Mouse (Mus musculus) frontal cortex, postnatal 25 days (tissue): ENCODE results near the gene Hoxa5.

Experiments used
- DNase-seq, 2 experiments: peaks; one replicate each; pipeline ENCODE4 v3.0.0; 2022; ENCODE audit warnings: low spot score in 2 of 2

Hoxa5 gene

GRCm38 (mm10) chr6:52240389-52241000 is 36.1 kb upstream of the Hoxa5 start, which contains the start of gene Hoxa10:
Hoxa10 (minus strand) TSS chr6:52240854.
- DNase-seq, result no peak

- no peak for DNase-seq
Measured at GRCm38 (mm10) chr6:52239625-52240388, 35.4 kb upstream of the Hoxa5 start.

GRCm38 (mm10) chr6:52238976-52239375 is 34.6 kb upstream of the Hoxa5 start:
- DNase-seq, result no peak

GRCm38 (mm10) chr6:52238155-52238545 is 33.8 kb upstream of the Hoxa5 start:
- DNase-seq, result no peak

GRCm38 (mm10) chr6:52237346-52238154 is 33.2 kb upstream of the Hoxa5 start:
- no peak for DNase-seq

- no peak for DNase-seq
Measured at GRCm38 (mm10) chr6:52236806-52237205, 32.4 kb upstream of the Hoxa5 start.

GRCm38 (mm10) chr6:52235866-52236265 is 31.5 kb upstream of the Hoxa5 start:
- DNase-seq, result no peak

GRCm38 (mm10) chr6:52235267-52235666 is 30.9 kb upstream of the Hoxa5 start:
- no peak for DNase-seq

GRCm38 (mm10) chr6:52234428-52235140 is 30.2 kb upstream of the Hoxa5 start:
- no peak for DNase-seq

- no peak for DNase-seq
Measured at GRCm38 (mm10) chr6:52233546-52234427, 29.4 kb upstream of the Hoxa5 start.

- DNase-seq, result no peak
Measured at GRCm38 (mm10) chr6:52232984-52233545, 28.7 kb upstream of the Hoxa5 start.

- DNase-seq, result no peak
Measured at GRCm38 (mm10) chr6:52232568-52232965, 28.2 kb upstream of the Hoxa5 start.

- no peak for DNase-seq
Measured at GRCm38 (mm10) chr6:52231885-52232567, 27.6 kb upstream of the Hoxa5 start.

- no peak for DNase-seq
Measured at GRCm38 (mm10) chr6:52230516-52231165, 26.3 kb upstream of the Hoxa5 start, which contains the start of gene Hoxa9. Hoxa9 (minus strand) TSS chr6:52231089.

GRCm38 (mm10) chr6:52229558-52230416 is 25.4 kb upstream of the Hoxa5 start:
- no peak for DNase-seq

- DNase-seq, result no peak
Measured at GRCm38 (mm10) chr6:52228475-52229465, 24.4 kb upstream of the Hoxa5 start.
